Mouse (Mus musculus) spleen, adult 18-20 months (tissue): Measurements from ENCODE around the gene Slc38a3.

Experiments
- DNase-seq, 2 experiments: peaks; one replicate each; pipeline ENCODE4 v3.0.0; 2022; ENCODE audit warnings: mixed read lengths in 2 of 2

The Slc38a3 gene

GRCm38 (mm10) chr9:107695441-107696105, 26.2 kb upstream of the Slc38a3 start:
- no peak for DNase-seq

- DNase-seq, result no peak
Observed at GRCm38 (mm10) chr9:107694627-107695026, 25.3 kb upstream of the Slc38a3 start.

GRCm38 (mm10) chr9:107693433-107693987, 24.2 kb upstream of the Slc38a3 start:
- no peak for DNase-seq

GRCm38 (mm10) chr9:107692785-107693184, 23.5 kb upstream of the Slc38a3 start:
- DNase-seq, result no peak

DNA sequence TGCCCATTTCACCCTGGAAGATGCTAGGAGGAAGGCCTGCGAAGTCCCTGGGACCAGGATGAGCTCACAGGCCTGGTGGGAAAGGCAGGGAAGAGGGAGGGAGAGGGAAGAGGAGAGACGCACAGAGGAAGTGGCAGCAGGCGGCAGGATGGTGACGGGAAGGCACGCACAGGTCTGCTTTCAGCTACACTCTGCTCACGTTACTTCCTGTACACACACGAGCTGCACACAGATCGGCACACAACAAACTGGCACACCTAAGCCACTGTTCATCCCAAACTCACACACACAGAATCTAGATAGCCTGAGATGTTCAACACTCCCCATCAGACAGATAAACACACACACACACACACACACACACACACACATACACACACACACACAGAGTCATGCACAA, 21.1 kb upstream of the Slc38a3 start:
- DNase-seq, result no peak

DNA sequence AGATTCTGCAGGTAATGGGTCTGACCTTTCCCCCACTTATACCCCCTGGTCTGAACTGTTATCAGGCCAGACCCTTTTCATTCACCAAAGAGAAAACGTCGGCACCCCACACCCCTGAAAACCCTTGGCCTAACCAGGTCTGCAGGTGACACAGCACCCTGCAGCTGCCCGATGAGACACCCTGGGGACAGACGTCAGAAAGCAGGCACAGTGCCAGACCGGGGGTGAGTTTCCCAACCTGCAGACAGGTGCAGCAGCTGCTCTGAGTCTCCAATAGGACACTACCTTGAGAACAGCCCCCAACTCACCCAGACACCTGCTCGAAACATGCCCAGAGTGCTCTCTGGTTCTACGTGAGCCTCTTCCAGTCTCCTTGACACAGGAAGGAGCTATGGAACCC, 19.6 kb upstream of the Slc38a3 start:
- no peak for DNase-seq

DNA sequence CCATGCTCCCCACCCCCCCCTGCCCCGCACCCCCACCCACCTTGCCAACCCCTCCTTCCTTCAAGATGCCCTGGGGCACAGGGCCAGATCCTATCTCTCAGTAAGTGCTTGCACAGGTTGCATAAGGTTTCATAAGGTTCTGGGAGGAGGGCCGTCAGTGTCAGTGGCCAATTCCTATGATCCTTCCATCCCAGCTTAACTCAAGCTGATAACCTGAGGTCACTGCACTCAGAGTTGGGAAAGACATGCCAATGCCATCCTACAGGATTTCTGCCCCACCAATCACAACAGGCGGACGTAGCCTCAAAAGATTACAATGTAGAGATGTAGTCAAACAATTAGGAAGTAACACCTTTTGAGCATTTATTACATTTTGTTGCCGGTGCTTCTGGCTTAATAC, 19.1 kb upstream of the Slc38a3 start:
- DNase-seq, result no peak

DNA sequence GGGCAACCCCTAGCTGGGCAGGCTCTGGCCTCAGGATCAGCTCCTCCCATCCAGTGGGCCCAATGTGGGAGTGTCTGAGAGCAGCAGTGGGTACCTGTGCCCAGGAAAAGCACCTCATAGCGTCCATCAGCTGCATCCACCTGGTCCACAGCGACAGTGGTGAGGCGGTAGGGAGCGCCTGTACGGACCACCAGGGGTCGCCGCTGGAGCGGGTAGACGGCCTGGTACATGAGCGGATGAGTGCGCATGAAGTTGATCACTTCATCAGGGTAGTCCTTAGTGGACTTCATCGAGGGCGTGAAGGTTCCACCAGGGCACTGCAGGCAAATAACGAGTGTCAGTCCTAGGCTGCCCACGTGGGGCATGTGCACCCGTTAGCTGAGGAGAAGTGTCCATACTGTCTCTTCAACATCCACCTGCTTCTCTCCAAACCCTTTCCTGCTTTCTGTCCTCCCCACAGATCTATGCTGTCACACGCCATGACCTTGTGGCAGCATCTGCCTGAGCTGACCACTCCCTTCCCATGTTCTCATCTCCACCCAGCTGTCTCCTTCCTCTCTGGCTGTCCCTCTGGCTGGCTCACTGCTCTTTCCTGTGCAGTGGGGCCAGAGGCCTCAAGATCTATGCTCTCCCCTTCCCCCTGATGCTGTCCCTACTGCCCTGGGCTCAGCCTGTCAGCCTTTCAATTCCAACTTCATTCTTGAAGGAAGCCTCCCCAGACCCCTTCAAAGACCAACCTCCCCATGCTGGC, 16.1 kb upstream of the Slc38a3 start:
- DNase-seq, result no peak

GRCm38 (mm10) chr9:107682405-107682804, 13.1 kb upstream of the Slc38a3 start:
- no peak for DNase-seq

- DNase-seq, result no peak
Observed at GRCm38 (mm10) chr9:107679501-107679900, 10.2 kb upstream of the Slc38a3 start, which contains the start of gene Gnat1. Gnat1 (minus strand) TSS chr9:107679712.

DNA sequence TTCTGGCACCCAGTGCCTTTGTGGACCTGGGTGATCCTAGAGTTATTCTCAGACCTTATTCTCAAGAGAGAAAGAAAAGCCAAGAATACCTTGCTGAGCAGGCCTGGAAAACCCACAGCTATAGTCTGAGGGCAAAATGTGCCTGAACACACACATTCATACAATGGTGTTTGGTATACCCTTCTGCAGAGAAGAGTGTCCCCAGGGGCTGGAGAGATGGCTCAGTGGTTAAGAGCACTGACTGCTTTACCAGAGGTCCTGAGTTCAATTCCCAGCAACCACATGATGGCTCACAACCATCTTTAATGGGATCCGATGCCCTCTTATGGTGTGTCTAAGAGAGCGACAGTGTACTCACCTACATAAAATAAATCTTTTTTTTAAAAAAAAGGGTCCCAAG, 9.5 kb upstream of the Slc38a3 start:
- no peak for DNase-seq

GRCm38 (mm10) chr9:107677819-107678526, 8.6 kb upstream of the Slc38a3 start:
- DNase-seq, result peak in 1 of 2 experiments; percentile 72

DNA sequence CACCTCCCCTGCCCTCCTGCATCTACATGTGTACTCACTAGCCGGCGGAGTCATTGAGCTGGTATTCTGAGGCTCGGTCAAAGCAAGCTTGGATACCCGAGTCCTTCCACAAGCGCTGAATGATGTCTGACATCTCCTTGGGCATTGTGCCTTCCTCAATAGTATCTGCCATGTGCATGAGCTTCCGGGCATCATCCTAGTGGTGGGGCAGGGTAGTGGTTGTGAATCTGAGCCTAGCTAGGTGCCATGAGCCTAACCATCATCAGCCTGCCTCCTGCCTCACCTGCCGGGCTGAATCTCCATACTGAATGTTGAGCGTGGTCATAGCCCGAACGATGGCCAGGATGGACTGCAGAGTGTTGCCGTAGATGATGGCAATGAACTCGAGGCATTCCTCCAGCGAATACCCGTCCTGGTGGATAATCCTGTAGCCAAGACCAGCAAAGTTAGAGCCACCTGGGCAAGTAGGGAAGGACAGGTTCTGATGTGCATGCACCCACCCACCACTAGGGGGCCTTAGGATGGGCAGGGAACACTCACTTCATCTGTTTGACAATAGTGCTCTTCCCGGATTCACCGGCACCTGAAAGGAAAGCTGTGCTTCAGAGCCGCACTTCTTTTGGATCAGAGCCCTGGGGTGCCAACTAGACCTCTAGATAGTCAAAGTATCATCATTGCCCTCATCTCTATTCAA, 7.9 kb upstream of the Slc38a3 start:
- DNase-seq, result peak in 1 of 2 experiments; percentile 42

DNA sequence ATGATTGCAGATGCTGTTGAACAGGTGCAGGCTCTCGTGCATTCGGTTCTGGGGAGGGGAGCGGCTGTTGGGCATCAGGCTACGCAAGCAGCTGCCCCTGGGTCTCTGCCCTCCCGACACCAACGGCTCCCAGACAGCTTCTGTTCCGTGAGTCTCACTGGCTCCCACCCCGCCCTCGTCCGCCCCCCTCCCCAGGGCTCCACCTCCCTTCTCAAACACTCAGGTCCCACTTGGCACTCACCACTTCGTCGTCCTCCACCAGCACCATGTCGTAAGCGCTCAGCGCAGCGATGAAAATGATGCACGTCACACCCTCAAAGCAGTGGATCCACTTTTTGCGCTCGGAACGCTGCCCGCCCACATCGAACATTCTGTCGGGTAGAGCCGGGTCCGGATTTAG, 7.0 kb upstream of the Slc38a3 start:
- no peak for DNase-seq

- DNase-seq, result peak in 1 of 2 experiments; percentile 49
Observed at GRCm38 (mm10) chr9:107675671-107676301, 6.5 kb upstream of the Slc38a3 start.

GRCm38 (mm10) chr9:107674609-107675429, 5.5 kb upstream of the Slc38a3 start:
- DNase-seq, result no peak

DNA sequence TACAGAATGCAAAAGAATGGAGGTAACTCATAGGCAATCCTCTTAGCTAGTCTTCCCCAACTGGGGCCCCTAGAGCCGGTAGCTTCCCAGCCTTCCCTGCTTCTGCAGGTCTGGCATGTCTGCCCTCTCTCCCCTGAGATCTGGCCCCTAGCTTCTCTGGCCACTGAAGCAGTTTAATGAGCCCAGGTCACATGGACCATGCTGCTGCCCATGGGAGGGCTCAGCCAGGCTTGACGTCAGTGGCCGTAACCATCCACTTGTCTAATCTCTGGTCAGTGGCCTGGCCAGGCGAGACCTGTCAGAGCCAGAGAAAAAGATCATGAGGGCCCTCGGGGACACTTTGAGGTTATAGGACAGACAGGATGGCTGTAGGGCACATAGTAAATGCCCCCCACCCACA, 929 bp upstream of the Slc38a3 start:
- DNase-seq, result no peak

DNA sequence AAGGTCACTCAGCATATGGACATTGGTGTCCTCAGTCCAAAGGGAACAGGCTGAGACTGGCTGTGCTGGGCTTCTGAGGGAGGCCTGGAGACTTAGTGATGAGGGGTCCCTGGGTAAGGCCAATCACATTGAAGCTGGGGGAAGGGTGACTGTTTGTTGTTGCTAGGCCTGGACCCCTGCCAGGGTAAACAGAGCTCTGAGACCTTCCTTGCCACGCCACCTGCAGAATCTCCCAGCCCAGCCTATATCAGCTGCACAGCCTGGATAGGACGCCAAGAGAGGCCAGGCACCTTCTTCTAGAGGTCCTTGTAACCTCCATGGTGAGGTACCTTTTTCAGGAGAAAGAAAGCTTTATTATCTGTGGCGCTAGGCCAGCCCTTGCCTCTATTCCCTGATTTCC, 414 bp downstream of the Slc38a3 start:
- no peak for DNase-seq

DNA sequence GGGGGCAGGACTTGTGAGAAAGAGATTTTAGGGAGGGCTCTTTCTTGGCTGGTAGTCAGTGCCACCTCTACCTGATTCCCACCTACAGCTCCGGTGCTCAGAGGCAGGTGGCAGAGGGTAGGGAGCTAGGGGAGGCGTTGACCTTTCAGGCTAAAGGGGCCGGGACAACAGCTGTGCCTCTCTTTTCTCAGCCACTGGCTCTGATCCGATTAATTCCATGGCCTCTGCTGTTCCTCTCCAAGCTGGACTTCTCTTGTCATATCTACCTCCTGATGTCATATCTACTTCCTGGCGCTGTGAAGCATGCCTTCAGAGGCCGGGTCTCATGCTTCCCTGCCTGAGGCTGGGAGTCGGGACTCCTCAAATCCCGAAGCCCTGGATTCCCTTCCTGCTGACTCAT, 1.3 kb downstream of the Slc38a3 start:
- DNase-seq, result no peak

DNA sequence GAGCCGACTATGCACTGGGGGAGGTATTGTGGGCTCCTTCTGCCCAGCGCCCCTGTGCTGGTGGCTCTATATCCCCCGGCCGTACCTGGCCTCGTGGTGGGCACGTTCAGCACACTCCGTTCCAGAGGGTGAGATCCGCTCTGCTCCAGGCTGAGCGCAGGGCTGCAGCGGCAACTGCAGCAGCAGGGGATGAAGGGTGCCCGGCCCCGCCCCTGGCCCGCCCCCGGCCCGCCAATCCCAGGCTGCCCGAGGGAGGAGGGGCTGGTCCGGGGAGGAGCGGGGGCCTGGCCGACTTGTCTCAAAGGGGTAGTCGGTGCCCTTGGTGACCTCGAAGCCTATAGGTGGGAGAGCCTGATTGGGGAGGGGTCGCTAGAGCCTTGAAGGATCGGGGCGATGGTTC, 2.1 kb downstream of the Slc38a3 start:
- DNase-seq, result no peak

- DNase-seq, result no peak
Observed at GRCm38 (mm10) chr9:107666751-107667205, 2.6 kb downstream of the Slc38a3 start.
